Comparison of ENCODE assay signal across 19 mouse cellular contexts in the genomic region with DNA sequence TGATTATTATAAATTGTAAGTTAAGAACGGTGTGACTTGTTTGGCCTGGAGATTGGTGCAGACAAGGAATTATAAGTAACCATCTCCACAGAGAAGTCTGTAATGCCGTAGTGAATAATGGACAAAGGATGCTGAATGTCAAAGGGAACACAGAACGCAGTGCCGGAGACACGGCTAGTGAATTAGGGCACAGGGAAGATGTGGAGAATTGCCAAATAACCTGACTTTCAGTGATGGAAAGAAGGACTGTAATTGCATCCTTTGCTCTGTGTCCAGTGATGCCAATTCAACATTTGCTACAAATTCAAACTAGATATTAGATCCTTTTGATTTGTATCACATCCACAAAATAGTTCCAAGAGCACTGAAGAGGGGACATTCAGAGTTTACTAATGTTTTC.
"Had no signal": no experiment of that assay in that cellular context is flagged by ENCODE, and none has a peak within 500 bp of the region (broad histone marks: within the 10 kb centered on the region; RNA-seq: fewer than 3 reads in every experiment).

No protein-coding gene starts in this region.

- H3K36me3 ChIP-seq: limb, embryonic 12.5 days; limb, embryonic 15.5 days; midbrain, embryonic 12.5 days; midbrain, embryonic 15.5 days had no signal

- H3K27me3 ChIP-seq: limb, embryonic 12.5 days; limb, embryonic 15.5 days; midbrain, embryonic 12.5 days; midbrain, embryonic 15.5 days had no signal

- ATAC-seq: liver, postnatal 0 days; lung, postnatal 0 days; midbrain, embryonic 15.5 days had no signal

- H3K4me1 ChIP-seq: limb, embryonic 12.5 days; limb, embryonic 15.5 days; midbrain, embryonic 12.5 days; midbrain, embryonic 15.5 days had no signal

- H3K27ac ChIP-seq: limb, embryonic 12.5 days; limb, embryonic 15.5 days; liver, embryonic 14.5 days; macrophage; midbrain, embryonic 12.5 days; midbrain, embryonic 15.5 days; stomach, postnatal 0 days had no signal

- DNase-seq: kidney, adult 9 months; kidney, postnatal 14 days; kidney, postnatal 4 days; left cerebral cortex, postnatal 4 days; liver, postnatal 0 days; lung, embryonic 14.5 days; right cerebral cortex, postnatal 4 days; thymus, adult 2 months; thymus, postnatal 14 days; thymus, postnatal 4 days had no signal

- H3K4me3 ChIP-seq: limb, embryonic 12.5 days; limb, embryonic 15.5 days; midbrain, embryonic 12.5 days; midbrain, embryonic 15.5 days had no signal

- H3K4me2 ChIP-seq: limb, embryonic 12.5 days; limb, embryonic 15.5 days; liver, embryonic 11.5 days; lung, embryonic 14.5 days; midbrain, embryonic 12.5 days; midbrain, embryonic 15.5 days had no signal

- H3K9ac ChIP-seq: limb, embryonic 12.5 days; limb, embryonic 15.5 days; liver, embryonic 14.5 days; liver, postnatal 0 days; lung, embryonic 14.5 days; midbrain, embryonic 12.5 days; midbrain, embryonic 15.5 days had no signal

- H3K9me3 ChIP-seq: limb, embryonic 12.5 days; limb, embryonic 15.5 days; midbrain, embryonic 12.5 days; midbrain, embryonic 15.5 days had no signal
